Mouse (Mus musculus) regulatory T cell (primary cell): ENCODE results near the gene Mettl7a2.
"Not testable (repeated sequence)": the region's sequence is repeated elsewhere in the genome, so short reads cannot be mapped to it uniquely, and the experiment has no call there.

Experiments used
- in situ Hi-C: fragments of 300-600 bp; cut with MboI, MseI; formaldehyde crosslinking; loops from one replicate; pipeline ENCODE4 v1.15.1; 2025; ENCODE audit warnings: high pct_unique_total_duplicates

The Mettl7a2 gene

DNA sequence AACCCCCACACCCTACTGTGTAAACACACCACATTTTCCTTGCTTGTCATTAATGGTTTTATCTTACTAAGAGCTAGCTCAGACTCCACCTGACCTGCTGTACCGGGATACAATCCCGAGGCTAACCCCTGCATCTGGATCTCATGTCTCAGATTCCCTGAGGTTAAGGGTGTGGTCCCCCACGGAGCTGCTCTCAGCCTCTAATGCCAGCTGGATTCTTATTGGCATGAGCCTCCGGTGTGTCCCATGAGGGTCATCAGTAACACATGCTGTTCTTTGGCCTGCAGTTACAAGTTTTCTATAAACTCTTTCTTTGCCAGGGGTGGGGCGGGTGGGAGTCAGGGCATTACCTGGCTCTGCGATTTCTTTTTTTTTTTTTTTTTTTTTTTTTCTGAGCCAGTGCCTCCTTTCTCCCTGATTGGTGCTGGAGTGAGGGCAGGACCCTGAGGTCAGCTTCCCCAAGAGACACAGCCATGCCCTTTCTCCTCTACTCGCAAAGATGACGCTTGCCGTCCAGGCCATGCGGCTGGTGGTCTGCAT lies at the start of gene Mettl7a2, which contains the start of gene Methig1:
Gene Mettl7a2 (plus strand): TSS at position 490 of the 540 bp plus-strand sequence.
Gene Methig1 (plus strand): TSS at position 439 of the 540 bp plus-strand sequence.
- in situ Hi-C loops = loop anchor here (25.0 kb wide), 1 partner anchor 90 kb away; no protein-coding TSS in a partner anchor

- in situ Hi-C loops = no loop called here
Observed at GRCm38 (mm10) chr15:100303428-100304018, 49.5 kb upstream of the Mettl7a2 start.

GRCm38 (mm10) chr15:100304019-100304991 lies 48.7 kb upstream of the Mettl7a2 start, which contains the start of gene Mettl7a1:
Mettl7a1 (plus strand) TSS chr15:100304140.
- in situ Hi-C loops = no loop called here

DNA sequence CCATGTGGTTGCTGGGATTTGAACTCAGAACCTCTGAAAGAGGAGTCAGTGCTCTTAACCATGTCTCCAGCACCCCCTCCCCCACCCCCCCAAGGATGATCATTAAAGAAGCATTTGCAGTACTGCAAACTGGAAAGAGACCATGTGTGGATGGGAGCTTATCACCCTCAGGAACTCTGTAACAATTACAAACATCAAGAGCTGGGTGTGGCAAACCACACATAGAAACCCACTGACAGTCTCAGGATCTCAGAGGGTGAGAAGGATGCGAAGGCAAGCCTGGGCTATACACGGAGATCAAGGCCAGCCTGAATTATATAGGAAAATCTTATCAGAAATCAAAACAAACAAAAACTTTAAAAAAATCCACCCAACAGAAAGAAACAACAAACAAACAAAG lies 46.8 kb upstream of the Mettl7a2 start:
- in situ Hi-C loops = no loop called here

DNA sequence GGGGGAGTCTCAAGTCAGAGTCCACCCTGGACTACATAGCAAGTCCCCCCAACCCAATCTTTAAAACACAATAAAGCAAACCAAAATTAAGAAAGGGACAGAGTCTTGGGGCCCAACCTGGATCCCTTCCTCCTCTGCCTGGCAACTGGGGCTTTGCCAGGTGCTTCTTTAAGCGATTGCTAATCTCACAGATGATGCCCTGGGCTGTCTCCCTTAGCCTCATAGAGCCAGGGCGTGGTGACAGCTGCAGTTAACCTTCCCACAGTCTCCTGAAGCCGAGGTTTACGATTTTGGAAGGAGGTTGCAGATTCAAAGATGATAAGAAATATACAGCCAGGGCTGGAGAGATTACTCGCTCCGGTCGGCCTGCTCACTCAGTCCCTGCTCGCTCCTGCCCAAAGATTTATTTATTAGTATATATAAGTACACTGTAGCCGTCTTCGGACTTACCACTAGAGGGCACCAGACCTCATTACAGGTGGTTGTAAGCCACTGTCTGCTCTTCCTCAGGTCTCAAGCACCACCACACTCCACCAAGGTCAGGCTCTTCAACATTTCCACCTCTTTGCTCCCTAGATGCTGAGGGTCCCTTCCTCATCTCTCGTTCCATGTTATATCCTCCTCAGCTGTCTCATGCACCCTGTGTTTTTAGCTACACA lies 45.4 kb upstream of the Mettl7a2 start:
- in situ Hi-C loops = not testable (repeated sequence)

- in situ Hi-C loops = no loop called here
Observed at GRCm38 (mm10) chr15:100312346-100312745, 40.7 kb upstream of the Mettl7a2 start.

- in situ Hi-C loops = no loop called here
Observed at GRCm38 (mm10) chr15:100314448-100315145, 38.4 kb upstream of the Mettl7a2 start.

GRCm38 (mm10) chr15:100318014-100318671 lies 34.9 kb upstream of the Mettl7a2 start:
- in situ Hi-C loops = not testable (repeated sequence)

- in situ Hi-C loops = loop anchor here (5.0 kb wide), 1 partner anchor 132 kb away; no protein-coding TSS in a partner anchor
Observed at GRCm38 (mm10) chr15:100319884-100320283, 33.1 kb upstream of the Mettl7a2 start.

DNA sequence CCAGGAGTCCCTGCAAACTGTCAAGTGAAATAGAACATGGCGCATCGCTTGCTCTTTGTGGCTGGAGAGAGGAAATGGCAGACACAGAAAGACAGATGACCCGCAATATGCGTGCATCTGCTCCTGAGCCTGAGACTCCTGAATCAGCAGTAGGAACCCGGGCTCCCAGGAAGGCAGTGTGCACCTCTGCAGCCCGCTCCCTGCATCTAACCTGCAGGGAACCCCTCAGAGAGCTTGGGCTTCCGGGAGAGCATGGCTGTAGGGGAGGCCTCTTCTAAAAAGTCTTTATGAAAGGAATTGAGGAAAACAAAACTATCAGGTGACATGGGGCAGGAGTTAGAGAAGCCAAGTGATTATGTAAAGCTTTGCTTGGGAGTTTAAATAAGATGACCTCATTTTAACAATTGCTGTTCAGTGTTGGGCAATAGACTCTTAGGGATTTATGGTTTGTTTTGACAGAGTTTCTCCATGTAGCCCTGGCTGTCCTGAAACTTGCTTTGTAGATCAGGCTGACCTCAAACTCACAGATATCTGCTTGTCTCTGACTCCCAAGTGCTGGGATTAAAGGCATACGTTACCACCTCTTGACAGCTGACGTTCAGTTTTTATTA lies 32.6 kb upstream of the Mettl7a2 start:
- in situ Hi-C loops = loop anchor here (5.0 kb wide), 1 partner anchor 132 kb away; no protein-coding TSS in a partner anchor

DNA sequence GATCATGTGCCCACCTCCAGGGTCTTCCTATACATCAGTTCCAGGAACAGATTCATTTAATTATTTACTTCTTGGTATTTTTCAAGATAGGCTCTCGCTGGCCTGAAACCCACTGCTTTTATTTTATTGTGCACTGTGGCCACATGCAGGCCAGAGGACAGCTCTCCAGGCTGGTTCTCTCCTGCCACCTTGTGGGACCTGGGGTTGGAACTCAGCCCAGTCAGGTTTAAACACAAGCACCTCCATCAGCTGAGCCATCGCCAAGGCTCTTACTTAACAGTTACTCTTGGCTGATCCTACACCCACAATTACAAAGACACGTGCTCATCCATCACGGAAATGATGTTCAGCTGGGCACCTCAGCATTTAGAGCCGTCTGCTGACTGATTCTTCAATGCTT lies 31.9 kb upstream of the Mettl7a2 start:
- in situ Hi-C loops = loop anchor here (5.0 kb wide), 1 partner anchor 131 kb away; no protein-coding TSS in a partner anchor

- in situ Hi-C loops = loop anchor here (5.0 kb wide), 1 partner anchor 128 kb away; no protein-coding TSS in a partner anchor
Observed at GRCm38 (mm10) chr15:100324021-100324591, 28.9 kb upstream of the Mettl7a2 start.

DNA sequence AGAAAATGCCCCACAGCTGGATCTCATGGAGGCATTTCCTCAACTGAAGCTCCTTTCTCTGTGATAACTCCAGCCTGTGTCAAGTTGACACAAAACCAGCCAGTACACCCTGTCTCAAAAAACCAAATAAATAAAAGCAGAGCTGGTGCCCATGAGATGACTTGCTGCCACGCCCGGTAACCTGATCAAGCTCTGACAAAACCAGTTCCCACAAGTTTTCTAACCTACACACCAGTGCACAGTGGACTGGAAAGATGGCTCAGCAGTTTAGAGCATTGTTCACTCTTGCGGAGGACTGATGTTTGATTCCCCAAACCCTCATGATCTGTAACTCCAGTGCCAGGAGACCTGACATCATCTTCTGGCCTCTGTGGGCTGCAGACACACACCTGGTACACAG lies 27.8 kb upstream of the Mettl7a2 start:
- in situ Hi-C loops = no loop called here

DNA sequence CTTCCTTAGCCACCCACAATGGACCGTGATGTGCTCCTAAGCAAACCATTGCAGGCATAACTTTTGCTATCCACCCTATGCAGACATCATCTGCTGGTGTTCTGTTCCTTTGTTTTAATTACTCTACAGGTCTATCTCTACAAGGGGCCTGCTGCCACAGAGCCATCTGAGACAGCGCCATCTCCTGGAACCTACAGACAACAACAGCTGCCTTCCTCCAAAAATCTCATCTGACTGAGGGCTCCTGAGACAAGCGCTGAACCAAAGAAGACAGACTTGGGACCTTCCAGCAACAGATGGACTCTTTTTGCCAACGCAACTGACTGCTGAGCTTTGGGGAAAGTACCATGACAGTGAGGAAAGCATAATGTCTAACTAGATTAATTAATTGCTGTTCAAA lies 24.9 kb upstream of the Mettl7a2 start:
- in situ Hi-C loops = not testable (repeated sequence)

- in situ Hi-C loops = not testable (repeated sequence)
Observed at GRCm38 (mm10) chr15:100329336-100329735, 23.7 kb upstream of the Mettl7a2 start.

- in situ Hi-C loops = loop anchor here (5.0 kb wide), 1 partner anchor 47 kb away; no protein-coding TSS in a partner anchor
Observed at GRCm38 (mm10) chr15:100330739-100331138, 22.3 kb upstream of the Mettl7a2 start.

DNA sequence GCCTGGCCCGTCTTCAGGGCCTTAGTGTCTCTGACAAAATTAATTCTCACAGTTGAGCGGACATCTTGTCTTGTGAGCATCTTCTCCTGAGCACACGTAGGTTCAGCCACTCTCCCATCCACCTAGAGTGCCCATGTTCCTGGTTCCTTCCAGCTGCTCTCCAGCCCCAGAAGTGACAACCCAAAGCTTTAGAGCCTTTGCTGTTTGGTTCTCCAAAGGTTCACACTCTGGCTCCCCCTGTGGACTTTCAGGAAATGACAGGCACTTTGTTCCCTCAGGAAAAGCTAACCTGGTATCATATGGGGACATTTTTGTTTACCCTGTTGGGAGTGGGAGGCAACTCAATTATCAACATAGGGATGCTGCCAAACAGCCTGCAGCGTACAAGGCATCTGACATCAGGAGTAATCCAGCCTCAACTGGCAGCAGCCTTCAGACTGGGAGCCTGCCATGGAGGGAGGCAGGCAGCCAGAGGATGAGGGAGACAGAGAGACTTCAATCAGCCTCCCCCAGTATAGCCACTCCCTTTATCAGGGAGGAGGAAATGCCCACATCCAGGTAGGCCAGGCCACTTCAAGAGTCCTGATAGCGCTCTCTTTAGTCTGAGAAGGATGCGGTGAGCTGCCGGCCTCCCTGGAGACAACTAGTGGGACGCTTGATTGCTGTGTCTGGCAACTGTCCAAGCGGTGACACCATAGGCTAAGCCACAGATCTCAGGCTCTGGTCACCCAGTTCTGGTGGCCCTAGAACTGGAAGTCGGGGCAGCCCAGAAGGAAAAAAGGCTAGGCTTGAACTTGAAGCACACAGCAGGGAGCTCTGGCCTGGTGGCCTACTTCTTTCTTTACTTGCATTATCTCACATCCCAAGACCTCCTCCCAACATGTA lies 20.7 kb upstream of the Mettl7a2 start:
- in situ Hi-C loops = loop anchor here (5.0 kb wide), 1 partner anchor 45 kb away; no protein-coding TSS in a partner anchor

- in situ Hi-C loops = loop anchor here (5.0 kb wide), 1 partner anchor 43 kb away; no protein-coding TSS in a partner anchor
Observed at GRCm38 (mm10) chr15:100334629-100335028, 18.4 kb upstream of the Mettl7a2 start, which contains the start of gene Mettl7a3. Mettl7a3 (plus strand) TSS chr15:100334929.
